Mouse (Mus musculus): ENCODE measurements at regions not wholly inside any gene's neighbourhood (a gene's known extent, or its start where the extent isn't known, plus 50 kb on each side); places are given as distances from the start of the nearest gene placed in this dataset.
A peak's percentile ranks its signal among the peaks of the same experiment; 100 is the strongest.

- no peak for ATAC-seq (replicated peaks in 1 of 2; ENCODE audit: insufficient read depth in 1 of 2, low FRiP score in 2 of 2, low TSS enrichment in 1 of 2, low read depth in 1 of 2, poor library complexity in 2 of 2, severe bottlenecking in 2 of 2)
Measured at GRCm38 (mm10) chr3:56302346-56303185, 119.1 kb upstream of the Nbea start.

DNA sequence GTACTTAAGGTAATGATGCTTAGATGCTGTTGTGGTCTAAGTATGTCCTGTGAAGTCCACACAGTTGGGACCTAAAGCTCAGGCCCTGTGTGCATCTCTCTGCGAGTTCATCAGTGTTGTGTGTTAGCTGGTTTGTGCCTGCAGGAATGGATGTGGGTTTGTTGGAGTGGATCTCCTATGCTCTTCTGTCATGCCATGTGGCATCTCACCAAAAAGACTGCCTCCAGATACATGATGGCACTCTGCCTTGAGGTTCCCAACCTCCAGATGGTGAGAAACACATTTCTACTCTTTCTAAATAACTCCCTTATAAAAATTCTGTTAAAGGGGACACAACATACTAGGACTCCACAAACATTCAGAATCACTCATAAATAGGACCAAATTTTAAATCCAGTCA is 117.3 kb upstream of the Nbea start:
- ATAC-seq (replicated peaks in 1 of 2; ENCODE audit: insufficient read depth in 1 of 2, low FRiP score in 2 of 2, low TSS enrichment in 1 of 2, low read depth in 1 of 2, poor library complexity in 2 of 2, severe bottlenecking in 2 of 2), result no peak

- no peak for ATAC-seq (replicated peaks in 1 of 2; ENCODE audit: insufficient read depth in 1 of 2, low FRiP score in 2 of 2, low TSS enrichment in 1 of 2, low read depth in 1 of 2, poor library complexity in 2 of 2, severe bottlenecking in 2 of 2)
Measured at GRCm38 (mm10) chr3:56295578-56295977, 112.1 kb upstream of the Nbea start.

- ATAC-seq (replicated peaks in 1 of 2; ENCODE audit: insufficient read depth in 1 of 2, low FRiP score in 2 of 2, low TSS enrichment in 1 of 2, low read depth in 1 of 2, poor library complexity in 2 of 2, severe bottlenecking in 2 of 2), result peak; percentile 75 to 78
Measured at GRCm38 (mm10) chr3:56281507-56281906, 98.0 kb upstream of the Nbea start.

DNA sequence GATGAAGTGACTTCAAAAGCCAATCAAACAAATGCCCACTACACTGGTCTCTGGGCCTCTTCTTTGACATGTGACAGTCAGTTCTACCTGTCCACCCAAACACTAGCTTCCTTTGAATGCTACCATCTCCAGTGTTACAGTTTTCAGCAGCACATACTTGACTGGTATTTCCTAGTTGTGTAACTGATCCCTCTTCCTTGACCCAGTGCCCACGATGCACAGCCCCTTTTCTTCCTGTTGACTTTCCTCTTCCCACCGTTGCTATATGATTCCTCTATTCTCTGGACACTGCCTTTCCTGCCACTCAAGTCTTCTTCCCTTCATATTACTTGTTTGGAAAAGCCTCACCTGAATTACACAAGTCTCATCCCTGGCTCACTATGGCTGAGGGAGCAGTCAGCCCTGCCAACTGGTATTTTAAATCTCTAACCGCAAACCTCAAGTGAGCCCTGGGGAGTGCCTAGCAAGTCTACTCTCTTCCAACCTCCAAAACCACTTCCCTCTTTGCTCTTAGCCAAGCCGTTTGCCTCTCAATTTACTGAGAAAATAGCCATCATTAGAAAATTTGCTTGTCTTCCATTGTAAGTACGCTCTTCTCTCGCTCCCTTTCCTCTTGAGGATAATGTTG is 96.9 kb upstream of the Nbea start:
- ATAC-seq (replicated peaks in 1 of 2; ENCODE audit: insufficient read depth in 1 of 2, low FRiP score in 2 of 2, low TSS enrichment in 1 of 2, low read depth in 1 of 2, poor library complexity in 2 of 2, severe bottlenecking in 2 of 2), result peak; percentile 99 to 100

DNA sequence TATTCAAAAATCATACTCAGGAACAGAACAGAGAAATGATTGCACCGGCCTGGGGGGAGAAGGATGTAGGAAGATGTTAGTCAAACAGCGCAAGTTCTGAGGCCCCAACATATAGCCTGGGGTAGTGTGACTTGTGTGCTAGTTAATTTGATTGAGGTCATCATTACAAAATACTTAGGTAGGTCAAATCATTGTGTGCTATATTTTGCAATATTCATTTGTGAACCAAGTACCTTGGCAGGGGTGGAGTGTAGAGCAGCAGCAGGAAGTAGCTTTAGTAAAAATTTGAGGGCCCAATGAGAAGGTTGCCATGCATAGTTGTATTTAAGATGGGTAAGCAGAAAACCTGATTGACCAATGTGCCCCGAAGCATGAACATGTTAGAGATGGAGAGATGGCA is 89.1 kb upstream of the Nbea start:
- no peak for ATAC-seq (replicated peaks in 1 of 2; ENCODE audit: insufficient read depth in 1 of 2, low FRiP score in 2 of 2, low TSS enrichment in 1 of 2, low read depth in 1 of 2, poor library complexity in 2 of 2, severe bottlenecking in 2 of 2)

DNA sequence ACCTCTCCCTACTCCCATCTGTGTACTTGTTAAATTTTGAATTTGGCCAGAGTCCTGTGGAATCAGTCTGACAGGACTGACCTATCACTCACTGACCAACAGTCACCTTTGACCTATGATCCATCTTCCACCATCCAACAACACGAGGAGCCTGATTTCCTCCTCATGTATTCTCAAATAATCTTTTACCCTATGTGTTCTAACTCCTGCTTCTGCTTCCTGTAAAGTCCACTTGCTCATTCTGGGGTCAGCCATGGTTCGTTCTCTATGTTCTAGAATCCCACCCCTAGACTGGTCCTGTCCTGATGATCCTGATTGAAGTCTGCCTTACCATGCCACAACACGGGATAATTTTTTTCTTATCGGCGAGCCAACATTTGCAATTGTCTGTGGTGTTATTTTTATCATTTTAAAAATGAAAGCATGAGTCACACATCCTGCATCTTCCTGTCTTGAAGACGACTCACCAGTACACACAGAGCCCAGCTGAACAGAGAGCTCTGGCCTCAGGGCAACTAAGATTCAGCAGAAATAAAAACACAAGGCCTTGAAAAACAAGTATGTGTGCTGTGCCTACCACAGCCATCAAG is 86.8 kb upstream of the Nbea start:
- ATAC-seq (replicated peaks in 1 of 2; ENCODE audit: insufficient read depth in 1 of 2, low FRiP score in 2 of 2, low TSS enrichment in 1 of 2, low read depth in 1 of 2, poor library complexity in 2 of 2, severe bottlenecking in 2 of 2), result 0 out of 4 replicates have a peak, but pooled peaks have one; percentile 21 to 37

- ATAC-seq (replicated peaks in 1 of 2; ENCODE audit: insufficient read depth in 1 of 2, low FRiP score in 2 of 2, low TSS enrichment in 1 of 2, low read depth in 1 of 2, poor library complexity in 2 of 2, severe bottlenecking in 2 of 2), result no peak
Measured at GRCm38 (mm10) chr3:56261800-56262561, 78.5 kb upstream of the Nbea start.

- no peak for ATAC-seq (replicated peaks in 1 of 2; ENCODE audit: insufficient read depth in 1 of 2, low FRiP score in 2 of 2, low TSS enrichment in 1 of 2, low read depth in 1 of 2, poor library complexity in 2 of 2, severe bottlenecking in 2 of 2)
Measured at GRCm38 (mm10) chr3:56256271-56256670, 72.8 kb upstream of the Nbea start.

DNA sequence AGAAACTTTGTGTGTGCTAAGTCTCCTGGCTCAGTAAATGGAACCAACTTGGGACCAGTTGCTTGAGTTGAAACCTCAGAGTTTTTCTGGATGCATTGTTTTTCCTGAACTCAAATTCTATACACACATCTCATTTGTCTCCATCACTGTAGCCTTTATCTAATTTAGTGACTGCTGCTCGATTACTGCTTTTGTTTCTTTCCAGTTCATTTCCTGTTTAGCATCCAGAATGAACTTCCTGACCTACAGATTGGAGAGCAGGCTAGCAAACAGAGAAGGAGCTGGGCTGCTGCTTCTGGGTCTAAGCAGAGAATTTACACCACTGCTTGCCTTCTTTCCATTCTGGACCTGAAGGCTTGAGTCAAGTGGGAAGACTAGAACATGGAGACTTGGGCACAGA is 60.9 kb upstream of the Nbea start:
- ATAC-seq (replicated peaks in 1 of 2; ENCODE audit: insufficient read depth in 1 of 2, low FRiP score in 2 of 2, low TSS enrichment in 1 of 2, low read depth in 1 of 2, poor library complexity in 2 of 2, severe bottlenecking in 2 of 2), result no peak

- peak in 1 of 2 experiments; percentile 58; a peak in 2 of 4 replicates for ATAC-seq (replicated peaks in 1 of 2; ENCODE audit: insufficient read depth in 1 of 2, low FRiP score in 2 of 2, low TSS enrichment in 1 of 2, low read depth in 1 of 2, poor library complexity in 2 of 2, severe bottlenecking in 2 of 2)
Measured at GRCm38 (mm10) chr3:56238228-56238627, 54.7 kb upstream of the Nbea start.

- ATAC-seq (replicated peaks in 1 of 2; ENCODE audit: insufficient read depth in 1 of 2, low FRiP score in 2 of 2, low TSS enrichment in 1 of 2, low read depth in 1 of 2, poor library complexity in 2 of 2, severe bottlenecking in 2 of 2), result no peak
Measured at GRCm38 (mm10) chr3:56236163-56236562, 52.7 kb upstream of the Nbea start.

All from hematopoietic stem cell, adult 5-6 weeks (primary cell).